Mouse (Mus musculus) MEL (cell line): Measurements from ENCODE around the gene Dnajc2. TPM values are rescaled to one million over a fixed set of nuclear protein-coding genes. Genes with fewer than 3 reads are reported as not detected.

Experiments
- DNase-seq: peaks from one replicate; pipeline ENCODE4 v3.0.0; 2011; ENCODE audit warnings: low read depth, low spot score
- H3K27ac ChIP-seq: 2 replicates; pipeline ENCODE4 v1.5.1; 2012; ENCODE audit warnings: low read depth, mild to moderate bottlenecking, control low read depth, low read length, moderate library complexity; ENCODE audit not compliant: control insufficient read depth
- H3K27me3 ChIP-seq, 2 experiments: fragments of 150-350 bp in 1 of 2; sonication (generic) in 1 of 2; 2 replicates each; pipeline ENCODE4 v1.6.1; 2012; ENCODE audit warnings: low read length in 2 of 2, mild to moderate bottlenecking in 2 of 2, improper control_type of control experiment in 1 of 2, moderate library complexity in 1 of 2; ENCODE audit not compliant: insufficient read depth in 2 of 2, control insufficient read depth in 1 of 2
- H3K36me3 ChIP-seq, 2 experiments: 2 replicates each; pipeline ENCODE4 v1.6.1; 2012 to 2014; ENCODE audit warnings: low read length in 2 of 2, improper control_type of control experiment in 1 of 2, inconsistent platforms in 1 of 2, mild to moderate bottlenecking in 1 of 2; ENCODE audit not compliant: insufficient read depth in 2 of 2, control insufficient read depth in 1 of 2
- H3K4me1 ChIP-seq, 2 experiments: fragments of 150-350 bp in 1 of 2; sonication (generic) in 1 of 2; 2 replicates each; pipeline ENCODE4 v1.6.1; 2012; ENCODE audit warnings: low read length in 2 of 2, improper control_type of control experiment in 1 of 2, mild to moderate bottlenecking in 1 of 2; ENCODE audit not compliant: insufficient read depth in 2 of 2, control insufficient read depth in 1 of 2
- H3K4me3 ChIP-seq, 2 experiments: fragments of 150-350 bp in 1 of 2; sonication (generic) in 1 of 2; 2 replicates each; pipeline ENCODE4 v1.5.1; 2012; ENCODE audit warnings: low read depth in 2 of 2, low read length in 2 of 2, mild to moderate bottlenecking in 2 of 2, moderate library complexity in 2 of 2, control low read depth in 1 of 2, improper control_type of control experiment in 1 of 2; ENCODE audit not compliant: control insufficient read depth in 1 of 2, insufficient read depth in 1 of 2
- H3K79me2 ChIP-seq: 2 replicates; pipeline ENCODE4 v1.6.1; 2012; ENCODE audit warnings: mild to moderate bottlenecking, low read length, moderate library complexity; ENCODE audit not compliant: control insufficient read depth, poor library complexity, insufficient read depth
- H3K9ac ChIP-seq: 2 replicates; pipeline ENCODE4 v1.6.1; 2012; ENCODE audit warnings: low read depth, mild to moderate bottlenecking, control low read depth, low read length, moderate library complexity; ENCODE audit not compliant: control insufficient read depth, poor library complexity, severe bottlenecking
- H3K9me3 ChIP-seq: fragments of 150-350 bp; sonication (generic); replicated peaks from 2 replicates; pipeline ENCODE4 v1.6.1; 2012; ENCODE audit warnings: mild to moderate bottlenecking, low read length, improper control_type of control experiment, moderate library complexity; ENCODE audit not compliant: insufficient read depth
- CHD2 ChIP-seq: IDR thresholded peaks from 2 replicates; pipeline ENCODE4 v1.6.1; 2011; ENCODE audit warnings: low read length, improper control_type of control experiment
- CTCF ChIP-seq, 3 experiments: IDR thresholded peaks in 2 of 3; conservative IDR thresholded peaks in 1 of 3; 2 replicates each; pipeline ENCODE4 v1.5.1; 2011 to 2012; ENCODE audit warnings: low read length in 3 of 3, low read depth in 2 of 3, mild to moderate bottlenecking in 2 of 3, improper control_type of control experiment in 1 of 3, inconsistent platforms in 1 of 3, mixed read lengths in 1 of 3, moderate library complexity in 1 of 3; ENCODE audit not compliant: control insufficient read depth in 1 of 3, insufficient read depth in 1 of 3, poor library complexity in 1 of 3, severe bottlenecking in 1 of 3
- ELF1 ChIP-seq: IDR thresholded peaks from 2 replicates; pipeline ENCODE4 v1.6.1; 2014; ENCODE audit warnings: low read depth, mild to moderate bottlenecking, inconsistent platforms, low read length, improper control_type of control experiment, moderate library complexity
- EP300 ChIP-seq, 2 experiments: IDR thresholded peaks; 2 replicates each; pipeline ENCODE4 v1.6.1; 2011; ENCODE audit warnings: improper control_type of control experiment in 2 of 2, low read length in 2 of 2, low read depth in 1 of 2, mild to moderate bottlenecking in 1 of 2
- GABPA ChIP-seq: IDR thresholded peaks from 2 replicates; pipeline ENCODE4 v1.6.1; 2012; ENCODE audit warnings: low read depth, mild to moderate bottlenecking, inconsistent platforms, low read length, improper control_type of control experiment, moderate library complexity
- HCFC1 ChIP-seq: IDR thresholded peaks from 2 replicates; pipeline ENCODE4 v1.6.1; 2012; ENCODE audit warnings: low read depth, mild to moderate bottlenecking, inconsistent platforms, low read length, improper control_type of control experiment, moderate library complexity
- KAT2A ChIP-seq: conservative IDR thresholded peaks from 2 replicates; pipeline ENCODE4 v1.6.1; 2012; ENCODE audit warnings: low read depth, low read length, improper control_type of control experiment, inconsistent platforms
- MAX ChIP-seq: IDR thresholded peaks from 2 replicates; pipeline ENCODE4 v1.6.1; 2011; ENCODE audit warnings: low read length, improper control_type of control experiment
- MAZ ChIP-seq: IDR thresholded peaks from 2 replicates; pipeline ENCODE4 v1.6.1; 2012; ENCODE audit warnings: low read depth, mild to moderate bottlenecking, inconsistent platforms, low read length, improper control_type of control experiment
- MEF2A ChIP-seq: IDR thresholded peaks from 2 replicates; pipeline ENCODE4 v1.6.1; 2014; ENCODE audit warnings: low read depth, mild to moderate bottlenecking, inconsistent platforms, low read length, improper control_type of control experiment; ENCODE audit not compliant: poor library complexity, insufficient replicate concordance, severe bottlenecking; ENCODE audit errors: extremely low read depth
- MXI1 ChIP-seq: IDR thresholded peaks from 2 replicates; pipeline ENCODE4 v1.6.1; 2011; ENCODE audit warnings: mild to moderate bottlenecking, low read depth, low read length, improper control_type of control experiment
- MYB ChIP-seq: IDR thresholded peaks from 2 replicates; pipeline ENCODE4 v1.6.1; 2011; ENCODE audit warnings: mild to moderate bottlenecking, low read depth, low read length, improper control_type of control experiment
- MYC ChIP-seq: IDR thresholded peaks from 2 replicates; pipeline ENCODE4 v1.6.1; 2011; ENCODE audit warnings: low read depth, mild to moderate bottlenecking, low read length, improper control_type of control experiment, moderate library complexity
- NELFE ChIP-seq: IDR thresholded peaks from 2 replicates; pipeline ENCODE4 v1.6.1; 2011; ENCODE audit warnings: low read depth, low read length, improper control_type of control experiment
- NRF1 ChIP-seq: IDR thresholded peaks from 2 replicates; pipeline ENCODE4 v1.6.1; 2014; ENCODE audit warnings: low read depth, mild to moderate bottlenecking, inconsistent platforms, low read length, improper control_type of control experiment, moderate library complexity; ENCODE audit not compliant: poor library complexity, insufficient read depth, severe bottlenecking
- POLR2A ChIP-seq, 2 experiments: IDR thresholded peaks; 2 replicates each; pipeline ENCODE4 v1.6.1; 2011 to 2012; ENCODE audit warnings: low read length in 2 of 2, mild to moderate bottlenecking in 2 of 2, control low read depth in 1 of 2, improper control_type of control experiment in 1 of 2, low read depth in 1 of 2, moderate library complexity in 1 of 2; ENCODE audit not compliant: control insufficient read depth in 1 of 2, insufficient read depth in 1 of 2, poor library complexity in 1 of 2
- POLR2AphosphoS2 ChIP-seq: IDR thresholded peaks from 2 replicates; pipeline ENCODE4 v1.6.1; 2011; ENCODE audit warnings: low read length, improper control_type of control experiment
- POLR2AphosphoS5 ChIP-seq: IDR thresholded peaks from 2 replicates; pipeline ENCODE4 v1.6.1; 2012; ENCODE audit warnings: low read depth, borderline replicate concordance, mild to moderate bottlenecking, inconsistent platforms, low read length, moderate library complexity, mixed read lengths
- RAD21 ChIP-seq: IDR thresholded peaks from 2 replicates; pipeline ENCODE4 v1.6.1; 2011; ENCODE audit warnings: mild to moderate bottlenecking, low read depth, low read length, improper control_type of control experiment
- RCOR1 ChIP-seq: IDR thresholded peaks from 2 replicates; pipeline ENCODE4 v1.6.1; 2012; ENCODE audit warnings: low read depth, mild to moderate bottlenecking, inconsistent platforms, low read length, improper control_type of control experiment
- SIN3A ChIP-seq: IDR thresholded peaks from 2 replicates; pipeline ENCODE4 v1.6.1; 2012; ENCODE audit warnings: low read length, improper control_type of control experiment, inconsistent platforms
- SMC3 ChIP-seq: IDR thresholded peaks from 2 replicates; pipeline ENCODE4 v1.6.1; 2011; ENCODE audit warnings: low read depth, low read length, improper control_type of control experiment
- TAL1 ChIP-seq: IDR thresholded peaks from 2 replicates; pipeline ENCODE4 v1.6.1; 2012; ENCODE audit warnings: mild to moderate bottlenecking, inconsistent platforms, low read length, moderate library complexity, mixed read lengths
- TBP ChIP-seq: IDR thresholded peaks from 2 replicates; pipeline ENCODE4 v1.8.0; 2011; ENCODE audit warnings: low read depth, low read length, improper control_type of control experiment
- USF1 ChIP-seq: IDR thresholded peaks from 2 replicates; pipeline ENCODE4 v1.6.1; 2014; ENCODE audit warnings: low read depth, mild to moderate bottlenecking, inconsistent platforms, low read length, improper control_type of control experiment, moderate library complexity
- ZC3H11A ChIP-seq: IDR thresholded peaks from 2 replicates; pipeline ENCODE4 v1.6.1; 2012; ENCODE audit warnings: low read depth, mild to moderate bottlenecking, inconsistent platforms, low read length, improper control_type of control experiment
- ZKSCAN1 ChIP-seq: IDR thresholded peaks from 2 replicates; pipeline ENCODE4 v1.6.1; 2012; ENCODE audit warnings: low read depth, mild to moderate bottlenecking, inconsistent platforms, low read length, improper control_type of control experiment, moderate library complexity
- ZMIZ1 ChIP-seq: IDR thresholded peaks from 2 replicates; pipeline ENCODE4 v1.6.1; 2012; ENCODE audit warnings: low read depth, mild to moderate bottlenecking, inconsistent platforms, low read length, improper control_type of control experiment, moderate library complexity
- polyA plus RNA-seq, 2 experiments: library from polyadenylated mRNA; stranded (reverse) in 1 of 2; unstranded in 1 of 2; fragments of >175 nt in 1 of 2; fragments of >200 nt in 1 of 2; gene quantifications; 2 replicates each; pipeline versions ENCODE4 v1.2.1 to v1.2.4; 2012; ENCODE audit warnings: low replicate concordance in 2 of 2, low read depth in 1 of 2; ENCODE audit not compliant: insufficient read length in 2 of 2, insufficient read depth in 1 of 2, missing spikeins in 1 of 2
- total RNA-seq: library from RNA; depleted of rRNA; stranded (reverse); fragments of 300-350 nt; gene quantifications from 2 replicates; pipeline ENCODE4 v1.2.3, GENCODE M21; 2012

The Dnajc2 gene
- total and polyA plus RNA-seq, 3 experiments, result 64.7 to 211 (median 199) TPM

- TF ChIP-seq ELF1 (no peak), RCOR1 (no peak), MEF2A (no peak), KAT2A (no peak; the same call in 1 of the 2 replicates), CHD2 (no peak), TAL1 (no peak), SIN3A (peak; percentile 78; the same call in 1 of the 2 replicates), NRF1 (no peak), USF1 (peak; percentile 77), POLR2AphosphoS2 (peak; percentile 61; the same call in 1 of the 2 replicates), ZC3H11A (no peak), TBP (no peak), CTCF (IDR thresholded peaks at IDR 0.05 in 2 of 3, conservative IDR thresholded peaks at IDR 0.05 in 1 of 3; ENCODE audit: control insufficient read depth in 1 of 3, insufficient read depth in 1 of 3, low read depth in 2 of 3, low read length in 3 of 3, poor library complexity in 1 of 3, severe bottlenecking in 1 of 3) (no peak), SMC3 (no peak), MXI1 (peak; percentile 92), MYC (peak; percentile 82), MAZ (no peak)
These were observed 2.4 kb upstream of the Dnajc2 start (continued) for GRCm38 (mm10) chr5:21787186-21788105.

DNA sequence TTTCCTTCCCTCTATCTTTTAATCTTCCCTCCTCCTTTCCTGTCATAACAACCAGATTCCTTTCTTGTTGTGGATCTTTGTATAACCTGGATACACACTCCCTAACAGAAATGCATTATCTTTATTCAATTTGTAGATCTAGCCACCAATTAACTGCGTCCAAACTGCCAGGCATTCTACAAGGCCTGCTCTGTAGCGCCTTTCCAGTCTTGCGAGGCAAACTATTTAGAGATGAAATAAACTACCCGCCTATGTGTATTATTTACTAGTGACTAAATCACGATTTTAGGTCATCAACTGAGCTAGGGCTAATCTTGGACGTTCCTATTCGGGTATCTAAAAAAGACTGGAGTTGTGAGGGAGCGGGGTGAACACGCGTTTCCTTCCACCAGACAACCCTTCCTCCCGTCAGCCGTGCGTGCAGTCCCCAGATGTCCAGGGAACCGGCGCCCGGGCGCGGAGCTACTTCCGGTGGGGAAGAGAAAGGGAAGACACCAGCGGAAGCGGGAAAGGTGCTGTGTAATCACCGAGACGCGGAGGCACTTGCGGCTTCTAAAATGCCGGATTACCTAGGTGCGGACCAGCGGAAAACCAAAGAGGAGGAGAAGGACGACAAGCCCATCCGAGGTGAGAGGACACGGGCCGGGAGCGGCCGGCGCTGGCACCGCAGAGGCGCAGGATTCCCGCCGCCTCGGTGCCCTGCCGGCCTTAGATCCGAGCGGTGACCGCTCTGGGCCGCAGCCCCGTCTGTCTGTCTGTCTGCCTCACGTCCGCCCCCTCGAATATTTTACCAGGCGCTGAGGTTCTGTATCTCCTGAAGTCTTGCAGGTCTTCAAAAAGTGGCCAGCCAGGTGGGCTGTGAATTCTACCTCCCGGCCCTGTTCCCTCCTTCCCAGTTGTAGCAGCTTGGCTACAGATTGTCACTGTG is 1.5 kb upstream of the Dnajc2 start:
- Histone ChIP-seq H3K79me2 (peaks cover 73% of the 10 kb centered on the region), H3K9me3 (no peaks in the 10 kb centered on the region), H3K9ac (peak overlapping the region; percentile 91), H3K4me3 (peak overlapping the region; percentile 83 to 95), H3K27ac (peak overlapping the region; percentile 94), H3K4me1 (peaks cover 7 to 29% of the 10 kb centered on the region in 2 experiments), H3K27me3 (no peaks in the 10 kb centered on the region), H3K36me3 (peaks cover 10 to 47% of the 10 kb centered on the region in 2 experiments)
- peak; percentile 99 for DNase-seq
- no peak for TF ChIP-seq TAL1
- TF ChIP-seq POLR2AphosphoS5, result peak; percentile 47; the same call in 1 of the 2 replicates
- peak; percentile 93 for TF ChIP-seq HCFC1
- TF ChIP-seq RCOR1, result no peak; the same call in 1 of the 2 replicates
- TF ChIP-seq NRF1, result no peak
- peak; percentile 93 for TF ChIP-seq NELFE
- TF ChIP-seq POLR2A (IDR thresholded peaks at IDR 0.05; ENCODE audit: control insufficient read depth in 1 of 2, insufficient read depth in 1 of 2, low read depth in 1 of 2, low read length in 2 of 2, poor library complexity in 1 of 2), result peak; percentile 81 to 94
- TF ChIP-seq KAT2A, result no peak; the same call in 1 of the 2 replicates
- no peak for TF ChIP-seq MYB
- 0 out of 2 replicates have a peak, but pooled peaks have one; percentile 35 for TF ChIP-seq ZMIZ1
- TF ChIP-seq GABPA, result no peak
- TF ChIP-seq RAD21, result no peak
- TF ChIP-seq USF1, result no peak
- peak; percentile 91 for TF ChIP-seq MAX
- TF ChIP-seq EP300 (IDR thresholded peaks at IDR 0.05; ENCODE audit: low read depth in 1 of 2, low read length in 2 of 2), result peak in 1 of 2 experiments; percentile 18; a peak in 1 of 4 replicates
- peak; percentile 96 for TF ChIP-seq MXI1
- no peak for TF ChIP-seq ZKSCAN1
- TF ChIP-seq MYC, result peak; percentile 91
- TF ChIP-seq TBP, result peak; percentile 91
- TF ChIP-seq SIN3A, result peak; percentile 86
